Mouse (Mus musculus): Measurements from ENCODE around the gene Esp18.

Gene Esp18

GRCm38 (mm10) chr17:39406059-39406458, at the start of gene Esp18:
Gene Esp18 (plus strand): TSS chr17:39406359.
- no peak for DNase-seq (ENCODE audit: low spot score in 2 of 2)

- DNase-seq (ENCODE audit: low spot score in 2 of 2), result no peak
Observed at GRCm38 (mm10) chr17:39363316-39363715, 42.8 kb upstream of the Esp18 start.

Measured in frontal cortex, postnatal 25 days (tissue).